Mouse (Mus musculus): ENCODE data around the gene Ubl4b.

DNA sequence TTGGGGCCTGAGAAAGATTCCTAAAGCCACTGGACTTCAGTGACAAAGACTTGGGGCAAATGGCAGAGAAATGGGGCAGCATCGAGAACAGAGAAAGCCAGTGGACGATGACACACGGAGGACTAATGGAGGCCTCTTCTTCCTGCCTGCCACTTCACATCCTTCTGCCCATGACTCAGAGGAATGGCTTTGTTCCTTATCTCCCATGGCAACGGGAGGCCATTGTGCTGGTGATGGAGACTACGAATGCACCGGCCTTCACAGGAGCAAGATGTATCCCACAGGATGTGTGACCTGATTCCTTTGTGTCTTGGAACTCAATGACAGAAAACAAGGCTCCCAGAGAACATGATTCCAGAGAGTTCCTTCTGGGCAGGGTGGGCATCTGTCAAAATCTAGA lies 30.3 kb downstream of the Ubl4b start:
- TF ChIP-seq CTCF (IDR thresholded peaks at IDR 0.05; ENCODE audit: low read depth, low read length) (no peak), TAL1 (conservative IDR thresholded peaks at IDR 0.05; ENCODE audit: low read depth, low read length) (no peak)
